Mouse (Mus musculus): ENCODE measurements around the gene Catsper3. TPM values are rescaled to one million over a fixed set of nuclear protein-coding genes. Genes with fewer than 3 reads are reported as not detected.
A peak's percentile ranks its signal among the peaks of the same experiment; 100 is the strongest.

Catsper3 gene
- polyA plus RNA-seq, 1 experiment from 2014 or later = not detected

DNA sequence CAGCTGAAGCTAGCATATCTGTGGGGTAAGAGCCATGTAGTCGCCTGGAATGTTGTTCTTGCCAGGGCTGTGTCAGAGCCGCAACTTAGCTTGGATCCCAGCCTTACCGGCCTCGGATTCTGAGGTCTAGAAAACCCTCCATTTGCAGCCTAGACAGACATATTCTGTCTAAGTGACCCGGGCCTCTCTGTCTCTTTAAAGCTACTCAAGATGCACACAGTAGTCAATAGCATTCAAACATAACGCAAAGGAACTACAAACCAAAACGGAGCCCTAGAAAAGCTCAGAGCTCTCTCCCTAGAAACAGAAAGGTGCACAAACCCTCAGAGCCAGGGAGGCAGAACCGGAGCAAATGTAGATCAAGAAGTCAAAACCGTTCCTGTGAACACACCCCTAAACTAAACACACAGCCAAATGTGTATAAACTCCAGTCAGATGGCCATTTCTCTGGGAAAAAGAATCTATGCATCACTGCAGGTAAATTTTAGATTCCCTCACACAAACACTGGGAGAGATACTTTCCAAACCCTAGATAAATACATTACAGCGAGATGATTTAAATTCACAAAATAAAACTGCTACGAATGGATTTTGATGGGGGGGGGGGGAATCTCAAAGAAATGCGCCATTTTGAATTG, 44.8 kb downstream of the Catsper3 start:
- H3K36me3 ChIP-seq = no peaks in the 10 kb centered on the region
- 0 out of 2 replicates have a peak overlapping the region, but pooled peaks have one; percentile 31 for H3K4me3 ChIP-seq
- no peak for DNase-seq (ENCODE audit: low spot score)
- H3K9me3 ChIP-seq = no peaks in the 10 kb centered on the region
- H3K27ac ChIP-seq = no peak overlapping the region
- H3K4me1 ChIP-seq (replicated peaks) = peaks cover 46% of the 10 kb centered on the region
- 1% methylated on average over 12 of the region's 12 CpGs for WGBS
- peaks cover 98% of the 10 kb centered on the region for H3K27me3 ChIP-seq (ENCODE audit: insufficient read depth, poor library complexity, severe bottlenecking)

- peak; percentile 64 for DNase-seq (ENCODE audit: low spot score)
- Histone ChIP-seq H3K4me3 (peak overlapping the region; percentile 43), H3K27me3 (ENCODE audit: insufficient read depth, poor library complexity, severe bottlenecking) (peaks cover 98% of the 10 kb centered on the region), H3K9me3 (no peaks in the 10 kb centered on the region), H3K4me1 (replicated peaks) (peaks cover 41% of the 10 kb centered on the region), H3K36me3 (no peaks in the 10 kb centered on the region), H3K27ac (peak overlapping the region; percentile 66; the same call in 1 of the 2 replicates)
- under 1% methylated on average over 48 of the region's 48 CpGs for WGBS
Measured at GRCm38 (mm10) chr13:55830081-55830832, 45.9 kb downstream of the Catsper3 start.

GRCm38 (mm10) chr13:55830833-55831721, 46.7 kb downstream of the Catsper3 start:
- H3K4me3 ChIP-seq = peak overlapping the region; percentile 43
- peaks cover 98% of the 10 kb centered on the region for H3K27me3 ChIP-seq (ENCODE audit: insufficient read depth, poor library complexity, severe bottlenecking)
- peaks cover 40% of the 10 kb centered on the region for H3K4me1 ChIP-seq (replicated peaks)
- no peaks in the 10 kb centered on the region for H3K9me3 ChIP-seq
- under 1% methylated on average over 73 of the region's 82 CpGs for WGBS
- H3K36me3 ChIP-seq = no peaks in the 10 kb centered on the region
- peak; percentile 59 for DNase-seq (ENCODE audit: low spot score)
- H3K27ac ChIP-seq = peak overlapping the region; percentile 66; the same call in 1 of the 2 replicates

- peaks cover 43% of the 10 kb centered on the region for H3K4me1 ChIP-seq (replicated peaks)
- under 1% methylated on average over 25 of the region's 25 CpGs for WGBS
- H3K36me3 ChIP-seq = no peaks in the 10 kb centered on the region
- H3K4me3 ChIP-seq = peak overlapping the region; percentile 43
- no peak overlapping the region for H3K27ac ChIP-seq
- peak; percentile 61 for DNase-seq (ENCODE audit: low spot score)
- no peaks in the 10 kb centered on the region for H3K9me3 ChIP-seq
- H3K27me3 ChIP-seq (ENCODE audit: insufficient read depth, poor library complexity, severe bottlenecking) = peaks cover 98% of the 10 kb centered on the region
Measured at GRCm38 (mm10) chr13:55831722-55832160, 47.4 kb downstream of the Catsper3 start.

GRCm38 (mm10) chr13:55832602-55833001, 48.2 kb downstream of the Catsper3 start:
- Histone ChIP-seq H3K4me3 (no peak overlapping the region), H3K36me3 (no peaks in the 10 kb centered on the region), H3K27me3 (ENCODE audit: insufficient read depth, poor library complexity, severe bottlenecking) (peaks cover 100% of the 10 kb centered on the region), H3K27ac (no peak overlapping the region), H3K4me1 (replicated peaks) (peaks cover 49% of the 10 kb centered on the region), H3K9me3 (no peaks in the 10 kb centered on the region)
- 31% methylated on average over 1 of the region's 1 CpGs for WGBS
- no peak for DNase-seq (ENCODE audit: low spot score)

GRCm38 (mm10) chr13:55833921-55834320, 49.6 kb downstream of the Catsper3 start:
- Histone ChIP-seq H3K27ac (no peak overlapping the region), H3K9me3 (no peaks in the 10 kb centered on the region), H3K36me3 (no peaks in the 10 kb centered on the region), H3K4me3 (no peak overlapping the region), H3K4me1 (replicated peaks) (peaks cover 41% of the 10 kb centered on the region), H3K27me3 (ENCODE audit: insufficient read depth, poor library complexity, severe bottlenecking) (peaks cover 100% of the 10 kb centered on the region)
- 4% methylated on average over 7 of the region's 7 CpGs for WGBS
- no peak for DNase-seq (ENCODE audit: low spot score)

GRCm38 (mm10) chr13:55834667-55835066, 50.3 kb downstream of the Catsper3 start:
- 4% methylated on average over 5 of the region's 5 CpGs for WGBS
- peak; percentile 29 for DNase-seq (ENCODE audit: low spot score)

GRCm38 (mm10) chr13:55835548-55836097, 51.3 kb downstream of the Catsper3 start:
- H3K27me3 ChIP-seq (ENCODE audit: insufficient read depth, poor library complexity, severe bottlenecking) = peaks cover 100% of the 10 kb centered on the region
- peak; percentile 69 for DNase-seq (ENCODE audit: low spot score)
- H3K4me1 ChIP-seq (replicated peaks) = peaks cover 41% of the 10 kb centered on the region
- H3K9me3 ChIP-seq = no peaks in the 10 kb centered on the region
- no peaks in the 10 kb centered on the region for H3K36me3 ChIP-seq
- under 1% methylated on average over 33 of the region's 33 CpGs for WGBS
- peak overlapping the region; percentile 38 for H3K4me3 ChIP-seq
- no peak overlapping the region for H3K27ac ChIP-seq

More at GRCm38 (mm10) chr13:55834667-55835066, 50.3 kb downstream of the Catsper3 start:
- H3K4me1 ChIP-seq (replicated peaks) = peaks cover 41% of the 10 kb centered on the region
- peaks cover 100% of the 10 kb centered on the region for H3K27me3 ChIP-seq (ENCODE audit: insufficient read depth, poor library complexity, severe bottlenecking)
- H3K4me3 ChIP-seq = no peak overlapping the region
- no peaks in the 10 kb centered on the region for H3K36me3 ChIP-seq
- H3K9me3 ChIP-seq = no peaks in the 10 kb centered on the region
- no peak overlapping the region for H3K27ac ChIP-seq

DNA sequence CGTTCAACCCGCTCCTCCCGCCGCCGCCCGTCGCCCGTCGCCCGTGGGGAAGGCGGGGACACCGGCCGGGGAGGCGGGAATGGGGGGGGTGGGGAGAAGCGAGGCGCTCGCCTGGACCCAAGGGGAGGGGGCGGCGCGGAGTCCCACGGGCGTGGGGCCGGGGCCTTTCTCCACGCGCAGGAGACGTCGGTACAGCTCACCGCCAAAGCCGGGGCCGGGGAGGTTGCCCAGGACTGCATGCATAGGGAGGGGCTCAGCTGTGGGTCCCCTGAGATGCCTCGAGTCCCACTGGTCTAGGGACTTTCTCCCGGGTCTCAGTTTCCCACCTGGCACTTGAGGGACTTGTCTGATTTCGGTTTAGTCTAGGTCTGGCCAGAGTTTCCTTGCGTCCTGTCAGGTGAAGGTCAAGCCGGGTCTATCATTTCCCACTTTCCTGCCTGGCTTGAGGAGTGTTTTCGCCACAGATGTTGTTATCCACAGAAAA, 51.8 kb downstream of the Catsper3 start, which contains the start of gene Pitx1:
Gene Pitx1, minus strand, starts transcription at position 51 of the 484 bp plus-strand sequence.
- H3K9me3 ChIP-seq = no peaks in the 10 kb centered on the region
- peaks cover 41% of the 10 kb centered on the region for H3K4me1 ChIP-seq (replicated peaks)
- peak; percentile 51 for DNase-seq (ENCODE audit: low spot score)
- WGBS = under 1% methylated on average over 36 of the region's 36 CpGs
- H3K27ac ChIP-seq = no peak within 1 kb of the TSS
- H3K4me3 ChIP-seq = peak within 1 kb of the TSS; percentile 38
- H3K27me3 ChIP-seq (ENCODE audit: insufficient read depth, poor library complexity, severe bottlenecking) = peaks cover 100% of the 10 kb centered on the region
- no peaks in the 10 kb centered on the region for H3K36me3 ChIP-seq

- Histone ChIP-seq H3K36me3 (no peaks in the 10 kb centered on the region), H3K4me3 (no peak overlapping the region; the same call in 1 of the 2 replicates), H3K27ac (no peak overlapping the region), H3K27me3 (ENCODE audit: insufficient read depth, poor library complexity, severe bottlenecking) (peaks cover 100% of the 10 kb centered on the region), H3K4me1 (replicated peaks) (peaks cover 36% of the 10 kb centered on the region), H3K9me3 (no peaks in the 10 kb centered on the region)
- peak; percentile 57 for DNase-seq (ENCODE audit: low spot score)
- WGBS = 2% methylated on average over 32 of the region's 32 CpGs
Measured at GRCm38 (mm10) chr13:55836786-55837780, 52.7 kb downstream of the Catsper3 start.

GRCm38 (mm10) chr13:55840223-55840622, 55.9 kb downstream of the Catsper3 start:
- 32% methylated on average over 14 of the region's 14 CpGs for WGBS
- DNase-seq (ENCODE audit: low spot score) = peak; percentile 47

More at GRCm38 (mm10) chr13:55840223-55840622, 55.9 kb downstream of the Catsper3 start:
- Histone ChIP-seq H3K27me3 (ENCODE audit: insufficient read depth, poor library complexity, severe bottlenecking) (peaks cover 94% of the 10 kb centered on the region), H3K9me3 (peaks cover 9% of the 10 kb centered on the region; the same call in 1 of the 2 replicates), H3K4me3 (no peak overlapping the region), H3K36me3 (no peaks in the 10 kb centered on the region), H3K27ac (no peak overlapping the region), H3K4me1 (replicated peaks) (peaks cover 36% of the 10 kb centered on the region)
